Mouse (Mus musculus): Measurements from ENCODE around the gene Cdh4. TPM values are rescaled to one million over a fixed set of nuclear protein-coding genes. Genes with fewer than 3 reads are reported as not detected.

Gene Cdh4
- total and polyA plus RNA-seq, 2 experiments from 2014 or later = 58.9 to 84.0 TPM

GRCm38 (mm10) chr2:179729802-179730201 lies 287.6 kb downstream of the Cdh4 start:
- Histone ChIP-seq H3K27me3 (ENCODE audit: insufficient read depth, low read length) (no peaks in the 10 kb centered on the region), H3K4me1 (ENCODE audit: insufficient read depth) (no peaks in the 10 kb centered on the region; the same call in 1 of the 2 replicates), H3K36me3 (ENCODE audit: insufficient read depth) (no peaks in the 10 kb centered on the region), H3K27ac (ENCODE audit: low read depth, low read length) (no peak overlapping the region), H3K4me2 (ENCODE audit: low read depth) (no peak overlapping the region), H3K4me3 (ENCODE audit: low read depth, low read length) (no peak overlapping the region), H3K9me3 (ENCODE audit: low read length) (no peaks in the 10 kb centered on the region), H3K9ac (no peak overlapping the region)
- DNase-seq (no peak), ATAC-seq (no peak; the same call in 1 of the 2 replicates)
- WGBS = 70% methylated on average over 4 of the region's 4 CpGs
- no peak for TF ChIP-seq CTCF (IDR thresholded peaks at IDR 0.05; ENCODE audit: low read depth)

- no peak for DNase-seq
- Histone ChIP-seq H3K4me3 (ENCODE audit: low read depth, low read length) (no peak overlapping the region), H3K27ac (ENCODE audit: low read depth, low read length) (no peak overlapping the region), H3K36me3 (ENCODE audit: insufficient read depth) (no peaks in the 10 kb centered on the region), H3K9ac (no peak overlapping the region), H3K4me1 (ENCODE audit: insufficient read depth) (no peaks in the 10 kb centered on the region; the same call in 1 of the 2 replicates), H3K4me2 (ENCODE audit: low read depth) (no peak overlapping the region), H3K9me3 (ENCODE audit: low read length) (no peaks in the 10 kb centered on the region), H3K27me3 (ENCODE audit: insufficient read depth, low read length) (no peaks in the 10 kb centered on the region)
- peak; percentile 73 for ATAC-seq
- WGBS = 17% methylated on average over 16 of the region's 16 CpGs
- TF ChIP-seq CTCF (IDR thresholded peaks at IDR 0.05; ENCODE audit: low read depth) = no peak
These were observed 291.1 kb downstream of the Cdh4 start for GRCm38 (mm10) chr2:179733141-179733831.

GRCm38 (mm10) chr2:179742419-179742818 lies 300.2 kb downstream of the Cdh4 start:
- Histone ChIP-seq H3K9ac (no peak overlapping the region), H3K27ac (ENCODE audit: low read depth, low read length) (no peak overlapping the region), H3K4me2 (ENCODE audit: low read depth) (no peak overlapping the region), H3K27me3 (ENCODE audit: insufficient read depth, low read length) (no peaks in the 10 kb centered on the region), H3K9me3 (ENCODE audit: low read length) (no peaks in the 10 kb centered on the region), H3K4me1 (ENCODE audit: insufficient read depth) (no peaks in the 10 kb centered on the region), H3K4me3 (ENCODE audit: low read depth, low read length) (no peak overlapping the region), H3K36me3 (ENCODE audit: insufficient read depth) (no peaks in the 10 kb centered on the region)
- no peak for TF ChIP-seq CTCF (IDR thresholded peaks at IDR 0.05; ENCODE audit: low read depth)
- 100% methylated on average over 1 of the region's 1 CpGs for WGBS
- ATAC-seq = no peak
- no peak for DNase-seq

DNA sequence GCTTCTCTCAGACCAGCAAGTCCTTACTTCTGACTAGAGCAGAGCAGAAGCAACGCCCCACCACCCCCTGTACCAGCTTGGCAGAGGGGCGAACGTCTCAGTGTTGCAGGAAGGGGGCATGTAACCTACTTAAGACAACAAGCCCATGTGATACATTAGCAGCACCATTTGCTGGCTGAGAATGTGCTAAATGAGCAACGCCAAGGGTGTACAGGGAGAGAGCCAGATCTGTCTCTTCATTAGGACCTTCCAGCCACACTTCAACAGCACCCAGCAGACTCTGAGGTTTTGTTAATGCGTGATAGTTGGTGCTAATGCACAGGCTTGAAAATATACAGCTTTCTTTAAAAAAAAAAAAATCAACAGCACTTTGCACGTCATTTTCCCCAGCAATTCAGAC lies 300.6 kb downstream of the Cdh4 start:
- Histone ChIP-seq H3K27ac (ENCODE audit: low read depth, low read length) (no peak overlapping the region), H3K4me3 (ENCODE audit: low read depth, low read length) (no peak overlapping the region), H3K9me3 (ENCODE audit: low read length) (no peaks in the 10 kb centered on the region), H3K36me3 (ENCODE audit: insufficient read depth) (no peaks in the 10 kb centered on the region), H3K4me2 (ENCODE audit: low read depth) (no peak overlapping the region), H3K4me1 (ENCODE audit: insufficient read depth) (no peaks in the 10 kb centered on the region), H3K9ac (no peak overlapping the region), H3K27me3 (ENCODE audit: insufficient read depth, low read length) (no peaks in the 10 kb centered on the region)
- WGBS = 54% methylated on average over 6 of the region's 6 CpGs
- ATAC-seq (peak; percentile 58), DNase-seq (no peak)
- TF ChIP-seq CTCF (IDR thresholded peaks at IDR 0.05; ENCODE audit: low read depth) = no peak

DNA sequence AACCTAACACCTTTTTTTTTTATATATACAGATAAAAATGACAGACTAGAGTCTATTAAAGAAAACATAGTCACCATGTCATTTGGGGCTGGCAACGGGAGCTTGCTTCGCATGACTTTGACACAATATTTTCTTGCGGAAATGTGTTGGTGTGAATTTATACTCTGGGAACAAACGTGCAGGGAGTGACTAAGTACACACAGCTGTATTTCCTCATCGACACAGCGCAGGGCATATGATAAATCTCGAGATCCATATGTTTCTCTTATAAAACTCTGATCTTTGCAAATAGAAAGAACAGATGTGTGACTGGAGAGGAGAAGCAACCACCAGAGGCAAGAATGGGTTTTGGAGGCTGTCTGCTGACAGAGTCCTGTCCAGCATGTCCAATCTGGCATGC lies 304.3 kb downstream of the Cdh4 start:
- WGBS = 77% methylated on average over 7 of the region's 7 CpGs

DNA sequence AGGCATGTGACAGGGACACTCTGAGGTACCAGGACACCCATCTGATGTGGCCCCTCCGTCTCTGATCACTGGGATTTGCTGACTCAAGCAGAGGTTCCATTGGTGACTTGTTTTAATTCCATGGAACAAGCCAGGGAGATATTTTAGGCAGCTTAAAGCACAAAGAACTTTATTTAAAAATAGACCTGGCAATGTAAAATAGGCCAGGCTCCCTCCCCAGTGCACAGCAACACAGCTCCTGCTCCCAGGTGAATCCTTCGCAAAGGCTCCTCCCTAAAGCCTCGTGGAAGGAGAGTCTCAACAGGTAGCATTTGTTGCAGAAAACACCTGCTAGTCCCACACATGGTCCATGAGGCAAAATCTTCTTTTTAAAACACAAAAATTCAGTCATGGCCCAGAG lies 307.2 kb downstream of the Cdh4 start:
- H3K9me3 ChIP-seq (ENCODE audit: low read length) = no peaks in the 10 kb centered on the region
- no peak for ATAC-seq
- H3K4me1 ChIP-seq (ENCODE audit: insufficient read depth) = peaks cover 6% of the 10 kb centered on the region; the same call in 1 of the 2 replicates
- no peak for TF ChIP-seq CTCF (IDR thresholded peaks at IDR 0.05; ENCODE audit: low read depth)
- H3K27me3 ChIP-seq (ENCODE audit: insufficient read depth, low read length) = no peaks in the 10 kb centered on the region
- WGBS = 67% methylated on average over 3 of the region's 3 CpGs
- no peak overlapping the region for H3K4me3 ChIP-seq (ENCODE audit: low read depth, low read length)
- DNase-seq = no peak
- H3K9ac ChIP-seq = no peak overlapping the region
- no peaks in the 10 kb centered on the region for H3K36me3 ChIP-seq (ENCODE audit: insufficient read depth)
- no peak overlapping the region for H3K27ac ChIP-seq (ENCODE audit: low read depth, low read length)
- no peak overlapping the region for H3K4me2 ChIP-seq (ENCODE audit: low read depth)

More for the DNA sequence above, 304.3 kb downstream of the Cdh4 start:
- no peak for TF ChIP-seq CTCF (IDR thresholded peaks at IDR 0.05; ENCODE audit: low read depth)
- H3K27ac ChIP-seq (ENCODE audit: low read depth, low read length) = no peak overlapping the region
- no peaks in the 10 kb centered on the region for H3K36me3 ChIP-seq (ENCODE audit: insufficient read depth)
- no peak for DNase-seq
- H3K4me2 ChIP-seq (ENCODE audit: low read depth) = no peak overlapping the region
- H3K4me3 ChIP-seq (ENCODE audit: low read depth, low read length) = no peak overlapping the region
- H3K9ac ChIP-seq = no peak overlapping the region
- no peaks in the 10 kb centered on the region; the same call in 1 of the 2 replicates for H3K4me1 ChIP-seq (ENCODE audit: insufficient read depth)
- H3K27me3 ChIP-seq (ENCODE audit: insufficient read depth, low read length) = no peaks in the 10 kb centered on the region
- no peak for ATAC-seq
- no peaks in the 10 kb centered on the region for H3K9me3 ChIP-seq (ENCODE audit: low read length)

DNA sequence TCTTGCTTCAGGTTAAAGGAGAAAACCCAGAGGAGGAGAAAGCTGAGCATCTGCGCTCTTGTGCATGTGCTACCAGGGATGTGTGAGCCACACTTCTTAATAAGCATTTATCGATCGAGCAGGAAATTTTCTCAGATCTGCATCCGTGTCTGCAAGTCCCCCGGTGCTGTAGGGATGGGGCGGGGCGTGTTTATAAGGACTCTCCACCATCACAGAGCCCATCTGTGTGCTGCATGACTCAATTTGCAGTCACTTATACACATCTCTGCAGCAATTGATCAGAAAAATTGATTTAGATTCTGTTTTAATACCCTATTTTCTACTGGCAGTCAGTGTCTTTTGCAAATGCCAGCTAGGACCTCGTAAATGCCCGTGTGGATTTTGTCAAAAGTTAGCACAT lies 311.6 kb downstream of the Cdh4 start:
- no peak for ATAC-seq
- Histone ChIP-seq H3K27me3 (ENCODE audit: insufficient read depth, low read length) (no peaks in the 10 kb centered on the region), H3K27ac (ENCODE audit: low read depth, low read length) (no peak overlapping the region)

More for the DNA sequence above, 311.6 kb downstream of the Cdh4 start:
- Histone ChIP-seq H3K4me2 (ENCODE audit: low read depth) (no peak overlapping the region), H3K9ac (no peak overlapping the region), H3K4me3 (ENCODE audit: low read depth, low read length) (no peak overlapping the region), H3K36me3 (ENCODE audit: insufficient read depth) (no peaks in the 10 kb centered on the region), H3K4me1 (ENCODE audit: insufficient read depth) (peaks cover 7% of the 10 kb centered on the region; the same call in 1 of the 2 replicates), H3K9me3 (ENCODE audit: low read length) (no peaks in the 10 kb centered on the region)
- 54% methylated on average over 9 of the region's 9 CpGs for WGBS
- DNase-seq = no peak
- no peak for TF ChIP-seq CTCF (IDR thresholded peaks at IDR 0.05; ENCODE audit: low read depth)

All from forebrain, postnatal 0 days (tissue).